Mouse (Mus musculus) stomach, embryonic 14.5 days (tissue): Measurements from ENCODE around the gene Ttl. TPM values are rescaled to one million over a fixed set of nuclear protein-coding genes. Genes with fewer than 3 reads are reported as not detected.

ENCODE experiments used
- ATAC-seq: fragments of 200-750 bp; cut with Nextera tagmentation; 2 replicates; pipeline ENCODE4 v1.8.0; 2017; ENCODE audit warnings: low read depth, moderate TSS enrichment; ENCODE audit not compliant: insufficient number of reproducible peaks, insufficient read depth, low FRiP score
- H3K27ac ChIP-seq: fragments of 300-500 bp; sonication (generic); 2 replicates; pipeline ENCODE4 v1.5.1; 2014; ENCODE audit warnings: mild to moderate bottlenecking, low read length, moderate library complexity, mixed read lengths
- H3K27me3 ChIP-seq: fragments of 300-500 bp; sonication (generic); 2 replicates; pipeline ENCODE4 v1.6.1; 2014; ENCODE audit warnings: low read length, control low read depth, mixed read lengths; ENCODE audit not compliant: control insufficient read depth, insufficient read depth
- H3K36me3 ChIP-seq: fragments of 300-500 bp; sonication (generic); 2 replicates; pipeline ENCODE4 v1.6.1; 2014; ENCODE audit warnings: mild to moderate bottlenecking, control low read depth, low read length, moderate library complexity, mixed read lengths; ENCODE audit not compliant: control insufficient read depth, insufficient read depth
- H3K4me1 ChIP-seq: fragments of 300-500 bp; sonication (generic); 2 replicates; pipeline ENCODE4 v1.6.1; 2014; ENCODE audit warnings: low read length, control low read depth, mixed read lengths; ENCODE audit not compliant: control insufficient read depth, insufficient read depth
- H3K4me2 ChIP-seq: fragments of 300-500 bp; sonication (generic); replicated peaks from 2 replicates; pipeline ENCODE4 v1.6.1; 2014; ENCODE audit warnings: low read depth, low read length, control low read depth
- H3K4me3 ChIP-seq: fragments of 300-500 bp; sonication (generic); 2 replicates; pipeline ENCODE4 v1.5.1; 2014; ENCODE audit warnings: low read depth, low read length, control low read depth
- H3K9ac ChIP-seq: fragments of 300-500 bp; sonication (generic); replicated peaks from 2 replicates; pipeline ENCODE4 v1.6.1; 2014; ENCODE audit warnings: low read depth, mild to moderate bottlenecking, control low read depth, low read length, moderate library complexity, mixed read lengths
- H3K9me3 ChIP-seq: fragments of 300-500 bp; sonication (generic); 2 replicates; pipeline ENCODE4 v1.6.1; 2016; ENCODE audit warnings: low read depth, low read length, control low read depth; ENCODE audit not compliant: control insufficient read depth
- WGBS: fragments of 180-500 bp; shearing (Covaris S2); extraction: QIAGEN DNeasy Blood & Tissue Kit; methylation state at CpG from one replicate; pipeline ENCODE4 v1.1.7; 2014; 5-methylcytosine and 5-hydroxymethylcytosine counted together
- polyA plus RNA-seq: library from polyadenylated mRNA; unstranded; fragments of >200 nt; fragmentation: Nextera tagmentation; extraction: Ambion mirVana; gene quantifications from 2 replicates; pipeline ENCODE4 v1.2.1, GENCODE M21; 2014

Gene Ttl
- polyA plus RNA-seq, 1 experiment from 2014 or later: 24.8 TPM

- H3K27me3 ChIP-seq: no peaks in the 10 kb centered on the region
- H3K27ac ChIP-seq: peak within 1 kb of the TSS; percentile 89
- H3K9ac ChIP-seq: peak within 1 kb of the TSS; percentile 63
- peak within 1 kb of the TSS; percentile 88 for H3K4me2 ChIP-seq
- H3K36me3 ChIP-seq: peaks cover 37% of the 10 kb centered on the region
- peaks cover 7% of the 10 kb centered on the region; the same call in 1 of the 2 replicates for H3K9me3 ChIP-seq
- peaks cover 10% of the 10 kb centered on the region; the same call in 1 of the 2 replicates for H3K4me1 ChIP-seq
- H3K4me3 ChIP-seq: peak within 1 kb of the TSS; percentile 48
- peak; percentile 100 for ATAC-seq
- WGBS: 0% methylated on average over 35 of the region's 35 CpGs
These were observed 63.7 kb downstream of the Ttl start, which contains the start of gene Chchd5 for GRCm38 (mm10) chr2:129129412-129129929. Gene Chchd5, plus strand, starts transcription at chr2:129129700.

DNA sequence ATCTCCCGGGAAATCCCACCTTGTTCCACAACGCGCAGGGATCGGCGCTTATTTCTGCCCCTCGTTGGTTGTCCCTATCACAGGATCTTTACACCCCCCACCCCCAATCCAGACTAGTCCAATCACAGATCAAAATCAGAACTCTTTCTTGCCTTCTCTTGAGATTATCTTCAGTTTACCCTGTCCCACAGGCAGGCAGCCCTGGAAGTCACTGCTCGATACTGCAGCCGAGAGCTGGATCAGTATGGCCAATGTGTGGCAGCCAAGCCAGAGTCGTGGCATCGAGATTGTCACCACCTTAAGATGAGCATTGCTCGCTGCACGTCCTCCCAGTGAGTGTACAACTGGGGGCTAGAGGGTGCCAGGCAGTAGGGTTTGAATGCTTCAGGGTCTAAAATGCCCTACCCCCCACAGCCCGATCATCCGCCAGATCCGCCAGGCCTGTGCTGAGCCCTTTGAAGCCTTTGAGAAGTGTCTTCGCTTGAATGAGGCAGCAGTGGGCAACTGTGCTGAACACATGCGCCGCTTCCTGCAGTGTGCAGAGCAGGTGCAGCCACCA lies 64.3 kb downstream of the Ttl start:
- peak; percentile 20 for ATAC-seq
- peak overlapping the region; percentile 48 for H3K4me3 ChIP-seq
- 37% methylated on average over 18 of the region's 18 CpGs for WGBS
- no peaks in the 10 kb centered on the region for H3K27me3 ChIP-seq
- H3K9me3 ChIP-seq: peaks cover 7% of the 10 kb centered on the region; the same call in 1 of the 2 replicates
- H3K4me2 ChIP-seq: peak overlapping the region; percentile 88
- peak overlapping the region; percentile 63 for H3K9ac ChIP-seq
- H3K27ac ChIP-seq: peak overlapping the region; percentile 88; the same call in 1 of the 2 replicates
- peaks cover 10% of the 10 kb centered on the region; the same call in 1 of the 2 replicates for H3K4me1 ChIP-seq
- H3K36me3 ChIP-seq: peaks cover 31% of the 10 kb centered on the region

DNA sequence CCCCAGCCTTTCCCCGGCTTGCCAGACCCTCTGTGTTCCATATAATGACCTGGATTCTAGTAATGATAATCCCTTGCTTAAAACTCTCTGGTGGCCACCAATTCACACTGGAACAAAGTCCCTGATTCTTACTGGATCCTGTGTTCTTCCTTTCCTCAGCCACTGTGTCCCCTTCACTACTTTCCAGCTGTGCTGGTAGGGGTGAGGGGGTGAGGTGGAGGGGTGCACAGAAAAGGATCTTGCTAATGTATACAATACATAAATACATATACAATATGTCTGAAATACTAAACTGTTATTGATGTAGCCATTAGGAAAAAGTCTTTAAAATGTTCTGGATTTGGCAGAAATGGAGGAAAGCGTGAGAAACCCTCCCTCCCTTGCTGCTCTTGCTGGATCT lies 65.0 kb downstream of the Ttl start:
- Histone ChIP-seq H3K27ac (0 out of 2 replicates have a peak overlapping the region, but pooled peaks have one; percentile 88), H3K4me1 (peaks cover 10% of the 10 kb centered on the region; the same call in 1 of the 2 replicates), H3K9me3 (peaks cover 7% of the 10 kb centered on the region; the same call in 1 of the 2 replicates), H3K27me3 (no peaks in the 10 kb centered on the region), H3K4me3 (no peak overlapping the region), H3K4me2 (no peak overlapping the region; the same call in 1 of the 2 replicates), H3K9ac (no peak overlapping the region), H3K36me3 (peaks cover 25% of the 10 kb centered on the region)
- ATAC-seq: no peak
- 90% methylated on average over 2 of the region's 2 CpGs for WGBS

DNA sequence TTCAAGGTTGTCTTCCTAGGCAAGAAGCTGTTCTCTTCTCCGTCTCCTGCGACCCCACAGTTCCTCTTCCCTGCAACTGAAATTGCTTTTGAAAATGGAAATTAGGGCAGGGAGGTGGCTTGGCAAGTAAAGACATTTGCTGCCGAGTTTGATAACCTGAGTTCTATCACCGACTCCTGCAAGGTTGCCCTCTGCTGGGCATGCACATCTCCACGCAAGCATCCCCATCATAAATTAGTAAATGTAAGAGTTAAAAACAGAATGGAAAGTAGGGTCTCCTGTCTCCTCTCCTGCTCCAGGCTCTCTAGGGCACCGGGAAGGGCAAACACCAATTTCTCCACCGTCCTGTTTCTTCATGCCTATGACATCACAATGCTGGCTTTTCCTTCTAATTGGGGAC lies 66.5 kb downstream of the Ttl start:
- H3K4me1 ChIP-seq: peaks cover 10% of the 10 kb centered on the region; the same call in 1 of the 2 replicates
- no peaks in the 10 kb centered on the region for H3K27me3 ChIP-seq
- peaks cover 7% of the 10 kb centered on the region; the same call in 1 of the 2 replicates for H3K9me3 ChIP-seq
- no peak overlapping the region for H3K4me3 ChIP-seq
- peaks cover 17% of the 10 kb centered on the region for H3K36me3 ChIP-seq
- 95% methylated on average over 7 of the region's 7 CpGs for WGBS
- ATAC-seq: no peak
- no peak overlapping the region for H3K9ac ChIP-seq
- H3K27ac ChIP-seq: no peak overlapping the region
- H3K4me2 ChIP-seq: no peak overlapping the region

DNA sequence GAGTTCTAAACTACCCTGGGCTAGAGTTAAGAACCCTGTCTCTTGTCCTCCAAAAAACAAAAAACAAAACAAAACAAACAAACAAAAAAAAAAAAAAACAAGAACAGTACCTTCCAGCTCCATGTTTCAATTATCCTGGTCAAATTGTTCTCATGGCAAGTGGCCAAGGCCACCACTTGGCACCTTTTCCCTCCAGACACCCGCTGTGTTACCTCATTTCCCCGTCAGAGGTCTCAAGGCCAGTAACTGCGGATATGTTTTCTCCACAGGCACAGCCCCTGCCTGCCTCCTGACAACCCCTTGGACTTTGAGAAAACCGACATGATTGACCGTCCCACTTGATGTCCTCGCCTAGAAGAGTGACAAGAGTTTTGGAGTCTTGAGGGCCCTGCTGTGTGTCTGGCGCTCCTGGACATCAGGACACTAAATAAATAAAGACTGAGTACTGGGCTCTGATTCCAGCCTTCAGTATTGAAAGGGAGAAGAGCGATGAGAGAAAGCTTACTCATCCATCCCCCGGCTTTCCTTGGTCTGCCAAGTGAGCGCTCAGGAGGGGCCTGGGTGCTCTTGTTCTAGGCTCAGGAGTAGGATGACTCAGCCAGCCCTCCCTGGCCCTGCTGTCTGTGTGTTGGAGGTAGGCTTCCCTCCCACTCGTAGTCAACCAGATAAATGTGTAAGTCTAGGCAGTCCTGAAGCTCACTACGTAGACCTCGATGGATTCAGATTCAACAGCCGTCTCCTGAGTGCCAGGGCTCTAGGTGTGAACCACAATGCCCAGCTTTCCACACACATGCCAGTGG lies 67.5 kb downstream of the Ttl start:
- no peaks in the 10 kb centered on the region for H3K27me3 ChIP-seq
- ATAC-seq: no peak
- no peak overlapping the region for H3K27ac ChIP-seq
- H3K9ac ChIP-seq: no peak overlapping the region
- peaks cover 10% of the 10 kb centered on the region; the same call in 1 of the 2 replicates for H3K4me1 ChIP-seq
- peaks cover 15% of the 10 kb centered on the region for H3K36me3 ChIP-seq
- no peak overlapping the region for H3K4me2 ChIP-seq
- WGBS: 95% methylated on average over 14 of the region's 14 CpGs
- H3K4me3 ChIP-seq: no peak overlapping the region
- peaks cover 7% of the 10 kb centered on the region; the same call in 1 of the 2 replicates for H3K9me3 ChIP-seq

GRCm38 (mm10) chr2:129139906-129140305 lies 74.2 kb downstream of the Ttl start:
- no peaks in the 10 kb centered on the region for H3K4me1 ChIP-seq
- no peak for ATAC-seq
- H3K9ac ChIP-seq: no peak overlapping the region
- no peaks in the 10 kb centered on the region for H3K36me3 ChIP-seq
- no peaks in the 10 kb centered on the region for H3K27me3 ChIP-seq
- WGBS: 89% methylated on average over 10 of the region's 10 CpGs
- no peak overlapping the region for H3K27ac ChIP-seq
- H3K4me2 ChIP-seq: no peak overlapping the region
- H3K9me3 ChIP-seq: no peaks in the 10 kb centered on the region
- H3K4me3 ChIP-seq: no peak overlapping the region

Other genes starting within 250 kb of the Ttl start
- 37.5 and 38.0 TPM in 2 replicates for gene Tmem87b, start 247.8 kb upstream of the Ttl start, polyA plus RNA-seq
- 2.9 and 3.4 TPM in 2 replicates for gene Fbln7, start 203.0 kb upstream of the Ttl start, polyA plus RNA-seq
- 8.1 and 9.0 TPM in 2 replicates for gene Zc3h8, start 121.9 kb upstream of the Ttl start, polyA plus RNA-seq
- 2.6 TPM in 2 replicates for gene Zc3h6, start 98.5 kb upstream of the Ttl start, polyA plus RNA-seq
- gene Gm10762, start 98.2 kb upstream of the Ttl start, polyA plus RNA-seq: 15.6 and 18.1 TPM in 2 replicates
- gene Vinac1, start 17.8 kb upstream of the Ttl start, polyA plus RNA-seq: 0.21 and 0.22 TPM in 2 replicates
- 22.4 and 26.8 TPM in 2 replicates for gene Polr1b, start 35.1 kb downstream of the Ttl start, polyA plus RNA-seq
- gene Chchd5, start 63.8 kb downstream of the Ttl start, polyA plus RNA-seq: 26.0 and 26.7 TPM in 2 replicates
- 34.4 and 35.6 TPM in 2 replicates for gene Slc20a1, start 132.8 kb downstream of the Ttl start, polyA plus RNA-seq
- gene Ckap2l, start 231.3 kb downstream of the Ttl start, polyA plus RNA-seq: 56.8 and 62.2 TPM in 2 replicates
- gene Il1a, start 244.0 kb downstream of the Ttl start, polyA plus RNA-seq: not detected in 2 replicates